In the genomic region with DNA sequence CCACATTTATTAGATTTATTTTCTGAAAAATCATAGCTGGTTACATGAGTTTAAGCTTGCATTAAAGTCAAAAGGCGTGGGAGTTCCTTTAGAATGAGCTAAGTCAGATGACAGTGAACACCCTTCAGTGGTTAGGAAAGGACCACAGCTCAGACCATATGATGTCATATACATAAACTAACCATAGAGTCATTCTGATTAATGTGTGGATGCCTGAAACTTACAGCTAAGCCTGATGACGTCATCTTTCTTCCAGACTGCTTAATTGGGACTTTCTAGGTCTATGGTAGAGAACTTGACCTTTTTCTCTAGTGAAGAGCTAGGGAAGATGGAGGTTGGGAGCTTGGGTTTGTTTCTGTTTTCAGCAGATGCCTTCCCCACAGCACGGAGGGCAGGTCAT, we compare ENCODE assay signal across 17 mouse cellular contexts.
DNase-seq lines count a peak whose midpoint lies in the region; ATAC-seq and TF ChIP-seq lines count a peak whose summit lies in the region.
"Had no signal": no experiment of that assay in that cellular context is flagged by ENCODE, and none has a peak within 500 bp of the region (broad histone marks: within the 10 kb centered on the region; RNA-seq: fewer than 3 reads in every experiment).

No protein-coding gene starts in this region.

- ATAC-seq in activated CD4-positive, CD25-positive, alpha-beta regulatory T cell, adult 4 months = peak; percentile 56
- ATAC-seq in inflammation-experienced regulatory T-cells, adult 6 months = peak; percentile 44
- ATAC-seq: forebrain, embryonic 16.5 days had no signal

- peak overlapping the region; percentile 76 for H3K27ac ChIP-seq in gastrocnemius, adult 2 months
- H3K27ac ChIP-seq: embryonic facial prominence, embryonic 10.5 days; midbrain, embryonic 12.5 days had no signal

- intact Hi-C loops in gastrocnemius, adult 2 months (cut with DNase I) = no loop called here

- TF ChIP-seq CTCF in gastrocnemius, adult 2 months (IDR thresholded peaks at IDR 0.05) = no peak

- H3K4me3 ChIP-seq in gastrocnemius, adult 2 months = no peak overlapping the region
- H3K4me3 ChIP-seq: embryonic facial prominence, embryonic 10.5 days; midbrain, embryonic 12.5 days had no signal

- DNase-seq in gastrocnemius, adult 2 months = no peak
- no peak for DNase-seq in gastrocnemius, adult 18-20 months (ENCODE audit: low spot score)
- peak; percentile 50 for DNase-seq in 3T3-L1 (ENCODE audit: low read depth, low spot score)
- no peak for DNase-seq in kidney, postnatal 14 days
- DNase-seq in spleen, adult 18-20 months = no peak
- no peak for DNase-seq in frontal cortex, adult 2 months (ENCODE audit: extremely low spot score in 1 of 2, low spot score in 1 of 2)
- DNase-seq: cerebellum, adult 11-12 months; cerebellum, postnatal 25 days; heart, postnatal 36 days; layer of hippocampus, postnatal 36 days; lung, adult 2 months; lung, postnatal 36 days had no signal
